Mouse (Mus musculus) ovary, postnatal 14 days (tissue): ENCODE measurements around the gene Ext2.

Experiments used
- DNase-seq: peaks from one replicate; pipeline ENCODE4 v3.0.0; 2022; ENCODE audit warnings: low spot score

Ext2 gene

DNA sequence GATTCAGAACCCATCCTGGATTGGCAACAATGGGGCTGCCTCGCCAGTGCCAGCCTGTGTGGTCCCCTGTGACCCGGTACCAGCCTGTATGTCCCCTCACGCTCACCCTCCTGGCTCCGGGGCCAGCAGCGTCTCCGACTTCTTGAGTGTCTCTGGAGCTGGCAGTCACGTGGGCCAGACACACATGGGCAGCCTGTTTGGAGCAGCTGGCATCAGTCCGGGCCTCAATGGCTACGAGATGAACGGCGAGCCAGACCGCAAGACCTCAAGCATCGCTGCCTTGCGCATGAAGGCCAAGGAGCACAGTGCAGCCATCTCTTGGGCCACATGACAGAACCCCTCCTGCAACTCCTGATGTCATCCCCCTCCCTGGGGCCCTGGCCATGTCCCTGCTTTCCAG, 145.1 kb downstream of the Ext2 start:
- DNase-seq: no peak

DNA sequence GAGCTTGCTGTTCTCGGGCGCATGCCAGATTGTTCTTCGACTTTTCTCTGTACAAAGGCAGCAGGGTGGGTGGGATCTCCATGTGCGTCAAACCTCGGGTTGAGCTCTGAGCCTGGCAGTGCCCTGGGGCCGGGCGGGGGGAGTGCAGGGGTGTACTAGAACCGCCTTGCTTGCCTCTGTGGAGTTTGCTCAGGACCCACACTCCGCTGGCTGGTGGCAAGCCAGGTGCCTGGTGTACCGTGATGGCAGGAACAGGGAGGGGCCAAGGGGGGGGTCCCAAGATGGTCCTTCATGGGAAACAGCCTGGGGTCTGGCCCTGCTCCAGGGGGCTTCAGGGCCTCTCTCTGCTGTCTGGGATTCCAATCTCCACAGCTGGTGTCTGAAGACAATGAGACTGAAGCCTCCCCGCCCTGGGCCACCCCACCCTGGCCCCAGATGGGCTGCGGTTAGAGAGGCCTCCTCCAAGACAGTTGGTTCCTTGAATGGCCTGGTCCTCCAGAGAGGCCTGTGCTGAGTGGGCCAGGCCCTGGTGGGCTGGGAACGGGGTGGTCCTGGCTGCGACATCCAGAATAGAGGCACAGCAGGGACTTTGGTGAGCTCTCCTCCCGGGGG, 150.7 kb downstream of the Ext2 start:
- DNase-seq: no peak

- DNase-seq: no peak
Observed at GRCm38 (mm10) chr2:93666146-93666858, 156.1 kb downstream of the Ext2 start.

DNA sequence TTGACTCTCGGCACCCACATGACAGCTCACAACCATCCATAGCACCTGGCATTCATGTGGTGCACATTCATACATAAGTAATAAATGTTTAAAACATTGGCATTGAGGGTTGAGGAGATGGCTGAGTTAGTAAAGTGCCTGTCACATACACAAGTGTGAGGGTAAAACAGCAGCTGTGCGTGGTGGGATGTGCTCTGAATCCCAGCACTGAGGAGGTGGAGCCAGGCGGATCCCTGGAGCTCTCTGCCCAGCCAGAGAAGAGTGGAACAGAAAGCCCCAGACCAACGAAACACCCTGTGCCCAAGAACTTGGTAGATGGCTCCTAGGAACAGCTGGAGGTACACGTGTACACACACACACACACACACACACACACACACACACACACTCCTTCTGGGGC, 156.9 kb downstream of the Ext2 start:
- DNase-seq: no peak

- DNase-seq: no peak
Observed at GRCm38 (mm10) chr2:93662240-93662865, 160.0 kb downstream of the Ext2 start.

DNA sequence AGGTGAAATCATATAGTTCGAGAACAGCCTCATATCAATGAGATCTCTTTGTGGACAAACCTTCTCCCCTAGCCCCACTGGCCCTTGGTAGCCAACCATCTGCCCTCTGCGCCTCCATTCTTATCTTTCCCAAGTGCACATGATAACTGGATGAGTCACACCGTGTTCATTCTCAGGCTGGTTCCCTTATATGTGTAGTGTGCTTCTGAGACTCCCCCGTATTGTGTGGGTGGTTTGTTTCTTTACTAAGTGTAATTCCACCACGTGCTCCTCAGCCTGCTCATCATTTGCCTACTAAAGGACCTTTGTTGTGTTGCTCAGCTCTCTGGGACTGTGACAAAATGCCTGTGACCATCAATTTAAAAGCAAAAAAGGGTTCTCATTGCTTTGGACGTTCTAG, 161.3 kb downstream of the Ext2 start:
- no peak for DNase-seq

- DNase-seq: no peak
Observed at GRCm38 (mm10) chr2:93659705-93660308, 162.6 kb downstream of the Ext2 start.

- DNase-seq: no peak
Observed at GRCm38 (mm10) chr2:93659004-93659403, 163.4 kb downstream of the Ext2 start.

DNA sequence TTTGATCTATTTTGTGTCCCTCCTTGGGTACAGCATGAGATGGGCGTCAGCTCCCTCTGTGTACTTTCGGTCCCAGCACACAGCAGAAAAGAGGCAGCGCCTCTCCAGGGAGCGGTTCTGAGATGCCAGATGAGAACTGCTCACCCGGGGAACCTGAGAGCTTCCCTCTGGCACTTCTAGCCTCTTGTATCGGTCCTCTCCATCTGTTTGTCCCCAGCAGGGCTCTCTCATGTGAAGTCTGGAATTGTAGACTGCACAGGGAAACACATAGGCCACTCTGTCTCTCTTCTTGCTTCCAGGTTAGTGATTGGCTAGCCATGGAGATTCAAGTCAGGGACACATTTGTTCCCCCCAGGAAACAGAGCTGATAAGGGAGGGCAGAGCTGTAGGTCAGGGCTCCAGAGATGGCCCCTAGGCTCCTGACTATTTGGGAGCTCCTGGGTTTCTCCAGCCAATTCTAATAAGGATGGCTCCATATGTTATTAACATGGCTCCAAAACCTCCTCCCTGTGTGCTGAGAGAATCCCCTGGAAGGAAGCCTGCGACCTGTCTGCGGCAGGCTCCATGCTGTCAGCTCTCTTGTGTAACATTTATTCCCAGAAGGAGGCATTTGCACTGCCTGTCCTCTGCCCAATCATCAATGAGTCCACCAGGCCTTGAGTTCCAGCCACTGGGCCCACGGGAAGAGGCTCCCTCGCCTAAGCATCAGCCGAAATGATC, 167.9 kb downstream of the Ext2 start:
- DNase-seq: no peak

- DNase-seq: no peak
Observed at GRCm38 (mm10) chr2:93649243-93649870, 173.0 kb downstream of the Ext2 start.

- no peak for DNase-seq
Observed at GRCm38 (mm10) chr2:93647924-93648575, 174.3 kb downstream of the Ext2 start.

DNA sequence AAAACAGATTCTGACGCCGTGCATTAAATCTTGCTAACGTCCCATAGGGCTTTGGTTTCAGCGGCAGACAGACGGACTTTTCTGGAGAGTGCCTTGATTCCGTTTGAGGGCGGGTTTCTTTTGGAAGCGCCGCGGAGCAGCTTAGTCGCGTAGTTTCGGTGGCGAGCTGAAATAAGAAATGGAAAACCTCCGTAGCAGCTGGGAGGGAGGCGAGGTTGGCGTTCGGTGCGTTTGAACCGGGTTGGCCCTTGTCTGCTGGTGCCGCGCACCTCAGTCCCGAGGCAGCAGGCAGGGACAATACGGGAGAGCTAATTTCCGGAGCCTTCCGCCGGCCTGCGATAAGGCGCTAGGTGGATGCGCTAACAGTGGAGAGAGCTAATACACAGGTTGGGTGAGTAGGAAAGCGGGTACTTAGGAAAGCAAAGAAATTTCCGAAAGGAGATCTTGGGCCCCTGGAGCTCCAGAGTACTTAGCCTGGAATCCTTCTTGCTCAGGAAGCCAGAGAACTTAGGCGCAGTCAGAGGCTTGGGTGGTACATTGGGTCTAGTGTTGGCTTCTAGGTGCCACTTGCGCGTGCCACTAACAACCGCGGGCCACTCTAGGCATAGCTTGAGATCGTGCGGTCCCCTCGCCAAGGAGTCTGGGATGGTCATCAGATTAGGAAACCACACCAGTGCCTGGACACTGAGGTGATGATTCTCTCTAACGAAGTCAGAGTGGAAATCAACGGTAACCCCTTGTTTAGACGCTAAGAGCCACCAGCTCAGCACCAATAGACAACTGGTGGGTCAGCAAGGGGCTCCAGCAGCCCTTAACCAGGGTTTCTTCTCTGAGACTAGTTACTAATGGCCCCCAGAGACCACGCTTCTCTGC, 175.1 kb downstream of the Ext2 start:
- DNase-seq: no peak

- DNase-seq: no peak
Observed at GRCm38 (mm10) chr2:93645626-93646320, 176.6 kb downstream of the Ext2 start.

- no peak for DNase-seq
Observed at GRCm38 (mm10) chr2:93645197-93645596, 177.2 kb downstream of the Ext2 start.

DNA sequence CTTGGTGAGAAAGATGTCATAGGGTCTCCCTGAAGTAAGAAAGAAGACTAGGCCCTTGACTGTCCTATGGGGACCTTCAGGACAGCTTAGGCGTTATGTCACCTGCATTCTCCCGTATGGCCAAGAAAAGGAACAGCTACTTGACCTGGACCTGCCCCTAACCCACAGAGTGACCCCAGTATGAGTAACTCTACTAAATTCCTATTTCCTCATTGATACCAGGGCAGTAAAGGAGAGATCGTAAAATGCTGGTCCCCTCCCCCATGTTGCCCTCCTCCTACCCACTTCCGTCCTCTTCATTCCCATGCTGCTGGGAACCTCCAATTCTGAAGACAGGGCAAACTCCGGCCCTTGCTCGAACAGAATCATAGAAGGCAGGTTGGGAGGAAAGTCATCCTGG, 177.6 kb downstream of the Ext2 start:
- no peak for DNase-seq

- no peak for DNase-seq
Observed at GRCm38 (mm10) chr2:93644234-93644633, 178.1 kb downstream of the Ext2 start.

GRCm38 (mm10) chr2:93643403-93643780, 179.0 kb downstream of the Ext2 start:
- DNase-seq: no peak

- DNase-seq: no peak
Observed at GRCm38 (mm10) chr2:93634609-93635008, 187.8 kb downstream of the Ext2 start.

DNA sequence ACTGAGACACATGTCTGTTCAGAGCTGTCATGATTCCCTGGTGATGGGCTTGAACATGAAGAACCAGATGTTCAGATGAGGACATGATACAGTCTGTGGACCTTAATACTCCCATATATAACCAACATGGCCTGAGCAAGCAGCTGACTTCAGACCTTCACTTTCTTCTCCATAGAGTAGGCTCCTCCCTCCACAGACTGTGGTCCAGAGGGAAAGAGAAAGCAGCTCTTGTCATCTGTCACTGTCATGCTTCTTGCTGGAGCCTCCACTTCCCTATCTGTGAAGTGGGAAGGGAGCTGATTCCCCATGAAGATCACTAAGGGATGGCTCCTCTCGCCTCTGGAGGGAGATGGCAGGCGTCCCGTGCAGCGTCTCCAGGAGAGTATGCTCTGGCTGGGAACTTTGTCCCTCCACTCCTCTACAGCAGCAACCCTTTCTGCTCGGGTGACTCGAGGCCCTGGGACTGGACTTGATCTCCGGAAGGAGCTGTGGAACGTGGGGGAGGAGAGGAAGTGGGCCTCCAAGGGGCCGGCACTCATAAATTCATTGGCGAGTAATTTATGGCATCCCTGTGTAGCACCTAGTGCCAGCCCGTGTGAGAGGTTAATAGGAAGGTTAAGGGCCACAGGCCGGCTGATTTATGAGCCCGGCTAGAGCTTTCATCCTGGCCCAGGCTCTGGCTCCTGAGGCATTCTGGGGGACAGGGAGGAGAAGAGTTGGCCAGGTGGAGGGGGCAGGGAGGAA, 197.5 kb downstream of the Ext2 start:
- DNase-seq: no peak
